In genomic region chr4:63253716-63254115, GRCm38 (mm10) we compare ENCODE assay signal across 15 mouse cellular contexts. TPM values are rescaled to one million over a fixed set of nuclear protein-coding genes. Genes with fewer than 3 reads are reported as not detected.
DNase-seq lines count a peak whose midpoint lies in the region; ATAC-seq and TF ChIP-seq lines count a peak whose summit lies in the region.
"Had no signal": no experiment of that assay in that cellular context is flagged by ENCODE, and none has a peak within 500 bp of the region (broad histone marks: within the 10 kb centered on the region; RNA-seq: fewer than 3 reads in every experiment).

No protein-coding gene starts in this region.

- H3K9me3 ChIP-seq in midbrain, postnatal 0 days (ENCODE audit: low read length), result no peaks in the 10 kb centered on the region
- H3K9me3 ChIP-seq in midbrain, embryonic 10.5 days (replicated peaks), result no peaks in the 10 kb centered on the region
- H3K9me3 ChIP-seq in limb, embryonic 15.5 days, result no peaks in the 10 kb centered on the region
- H3K9me3 ChIP-seq: liver, embryonic 12.5 days; midbrain, embryonic 13.5 days; neural tube, embryonic 13.5 days had no signal

- H3K27ac ChIP-seq in midbrain, postnatal 0 days (ENCODE audit: low read depth, low read length), result no peak overlapping the region
- no peak overlapping the region for H3K27ac ChIP-seq in midbrain, embryonic 10.5 days (replicated peaks)
- peak overlapping the region; percentile 83 for H3K27ac ChIP-seq in limb, embryonic 15.5 days
- H3K27ac ChIP-seq: liver, embryonic 12.5 days; midbrain, embryonic 13.5 days; neural tube, embryonic 13.5 days had no signal

- no peak for ATAC-seq in midbrain, postnatal 0 days (ENCODE audit: low FRiP score)
- ATAC-seq in limb, embryonic 15.5 days (ENCODE audit: insufficient number of reproducible peaks, low FRiP score, low TSS enrichment, low read depth), result peak; percentile 68; the same call in 1 of the 2 replicates
- ATAC-seq: activated CD4-positive, CD25-positive, alpha-beta regulatory T cell, adult 4 months; liver, embryonic 12.5 days; midbrain, embryonic 13.5 days had no signal

- H3K36me3 ChIP-seq in midbrain, postnatal 0 days (ENCODE audit: insufficient read depth, low read length), result no peaks in the 10 kb centered on the region
- no peaks in the 10 kb centered on the region for H3K36me3 ChIP-seq in midbrain, embryonic 10.5 days
- H3K36me3 ChIP-seq in limb, embryonic 15.5 days, result peaks cover 62% of the 10 kb centered on the region
- H3K36me3 ChIP-seq: midbrain, embryonic 13.5 days; neural tube, embryonic 13.5 days had no signal

- TF ChIP-seq CTCF in midbrain, postnatal 0 days (IDR thresholded peaks at IDR 0.05), result no peak

- H3K4me3 ChIP-seq in midbrain, postnatal 0 days (ENCODE audit: low read depth, low read length), result no peak overlapping the region
- no peak overlapping the region for H3K4me3 ChIP-seq in midbrain, embryonic 10.5 days
- no peak overlapping the region for H3K4me3 ChIP-seq in limb, embryonic 15.5 days
- H3K4me3 ChIP-seq: liver, embryonic 12.5 days; midbrain, embryonic 13.5 days; neural tube, embryonic 13.5 days had no signal

- H3K4me2 ChIP-seq in midbrain, postnatal 0 days (ENCODE audit: low read depth, low read length, poor library complexity, severe bottlenecking), result no peak overlapping the region
- no peak overlapping the region for H3K4me2 ChIP-seq in limb, embryonic 15.5 days
- H3K4me2 ChIP-seq: liver, embryonic 12.5 days; midbrain, embryonic 13.5 days; neural tube, embryonic 13.5 days had no signal

- DNase-seq in cerebellum, adult 9-11 months, result peak; percentile 32
- DNase-seq in cerebellum, adult 11-12 months, result no peak
- DNase-seq in midbrain, postnatal 0 days (ENCODE audit: low spot score), result peak; percentile 47
- DNase-seq in midbrain, embryonic 10.5 days (ENCODE audit: low spot score), result no peak
- DNase-seq in heart, postnatal 36 days, result peak; percentile 47 to 59
- DNase-seq in spleen, postnatal 4 days (ENCODE audit: low spot score in 2 of 2), result no peak
- DNase-seq in thymus, postnatal 10 days (ENCODE audit: low spot score in 2 of 2), result no peak
- DNase-seq: lung, postnatal 14 days; retina, postnatal 1 day; thymus, postnatal 36 days had no signal

- H3K4me1 ChIP-seq in midbrain, postnatal 0 days (ENCODE audit: insufficient read depth, low read length), result no peaks in the 10 kb centered on the region
- no peaks in the 10 kb centered on the region for H3K4me1 ChIP-seq in midbrain, embryonic 10.5 days
- peaks cover 24% of the 10 kb centered on the region; the same call in 1 of the 2 replicates for H3K4me1 ChIP-seq in limb, embryonic 15.5 days
- H3K4me1 ChIP-seq: liver, embryonic 12.5 days; midbrain, embryonic 13.5 days had no signal

- H3K9ac ChIP-seq in midbrain, postnatal 0 days (replicated peaks; ENCODE audit: low read length, poor library complexity, severe bottlenecking), result no peak overlapping the region
- H3K9ac ChIP-seq in limb, embryonic 15.5 days, result no peak overlapping the region
- H3K9ac ChIP-seq: liver, embryonic 12.5 days; midbrain, embryonic 13.5 days; neural tube, embryonic 13.5 days had no signal

- WGBS in midbrain, postnatal 0 days, result 78% methylated on average over 6 of the region's 6 CpGs
- WGBS in midbrain, embryonic 10.5 days, result 86% methylated on average over 6 of the region's 6 CpGs
- 78% methylated on average over 6 of the region's 6 CpGs for WGBS in limb, embryonic 15.5 days

- intact Hi-C loops in heart, postnatal 36 days (cut with DNase I), result no loop called here

- no peaks in the 10 kb centered on the region for H3K27me3 ChIP-seq in midbrain, postnatal 0 days (ENCODE audit: insufficient read depth, low read length)
- H3K27me3 ChIP-seq in midbrain, embryonic 10.5 days (ENCODE audit: low read depth, poor library complexity, severe bottlenecking), result no peaks in the 10 kb centered on the region
- no peaks in the 10 kb centered on the region for H3K27me3 ChIP-seq in limb, embryonic 15.5 days
- H3K27me3 ChIP-seq: liver, embryonic 12.5 days; midbrain, embryonic 13.5 days; neural tube, embryonic 13.5 days had no signal

RNA-seq across cellular contexts. Expression of gene Col27a1, which starts 39.9 kb away (rescaled TPM):
- total RNA-seq in midbrain, postnatal 0 days (2014; rRNA removed), result 3.9 and 4.8 TPM in 2 replicates
- 0.85 and 0.88 TPM in 2 replicates for polyA plus RNA-seq in midbrain, postnatal 0 days (2015; fragmentation: Nextera tagmentation; extraction: Ambion mirVana)
- polyA plus RNA-seq in midbrain, embryonic 10.5 days (2016; fragmentation: Nextera tagmentation; extraction: Ambion mirVana), result 2.9 and 3.3 TPM in 2 replicates
- total RNA-seq in heart, postnatal 36 days (2021), result 1 to 10 TPM; 1.1 to 1.4 TPM
- polyA plus RNA-seq in limb, embryonic 15.5 days (2015; fragmentation: Nextera tagmentation; extraction: Ambion mirVana), result 25.5 and 32.6 TPM in 2 replicates

Comparison
In these comparisons a context has a peak if more than half of its experiments do, and no peak if none do; other contexts are left out.
1. DNase-seq: peak in cerebellum, adult 9-11 months (single experiment), midbrain, postnatal 0 days (single experiment) and heart, postnatal 36 days (2 of 2); none in cerebellum, adult 11-12 months (single experiment), midbrain, embryonic 10.5 days (single experiment), spleen, postnatal 4 days (0 of 2) and thymus, postnatal 10 days (0 of 2).